Mouse (Mus musculus): Measurements from ENCODE around the gene Esp15.
"Not testable (repeated sequence)": the region's sequence is repeated elsewhere in the genome, so short reads cannot be mapped to it uniquely, and the experiment has no call there.

DNA sequence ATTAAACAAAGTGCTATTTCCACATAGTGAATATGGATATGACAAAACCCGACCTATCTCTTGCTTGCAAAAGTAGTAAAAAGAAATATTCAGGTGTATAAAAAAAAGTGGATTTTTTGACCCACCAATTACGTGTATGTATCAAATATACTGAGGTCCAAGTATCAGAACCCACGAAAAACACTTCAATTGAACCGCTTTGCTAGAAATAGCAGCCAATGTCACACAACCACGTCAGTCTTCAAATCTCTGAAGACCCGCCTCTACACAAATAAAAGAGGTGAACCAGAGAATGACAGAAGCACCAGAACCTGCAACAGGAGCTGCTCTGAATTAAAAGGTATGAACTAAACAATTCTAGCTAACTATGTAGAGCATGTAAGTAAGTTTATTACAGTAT is at the start of gene Esp15:
- not testable (repeated sequence) for TF ChIP-seq USF1 (IDR thresholded peaks at IDR 0.05; ENCODE audit: low read depth); POLR2A (IDR thresholded peaks at IDR 0.05; ENCODE audit: insufficient read length, low read depth); E2F4 (IDR thresholded peaks at IDR 0.05; ENCODE audit: insufficient read depth); TCF12 (IDR thresholded peaks at IDR 0.05; ENCODE audit: insufficient read depth, poor library complexity, severe bottlenecking); MAX (IDR thresholded peaks at IDR 0.05; ENCODE audit: low read depth); POLR2AphosphoS2 (IDR thresholded peaks at IDR 0.05; ENCODE audit: insufficient read length, low read depth); REST (IDR thresholded peaks at IDR 0.05; ENCODE audit: insufficient read depth, insufficient read length); TCF3 (IDR thresholded peaks at IDR 0.05; ENCODE audit: insufficient read length, low read depth); MYOD1 (IDR thresholded peaks at IDR 0.05; ENCODE audit: control insufficient read depth in 1 of 3, insufficient read length in 2 of 3, low read depth in 2 of 3); MYOG (IDR thresholded peaks at IDR 0.05; ENCODE audit: control insufficient read depth in 1 of 3, insufficient read depth in 1 of 3, insufficient read length in 2 of 3, low read depth in 2 of 3); SRF (IDR thresholded peaks at IDR 0.05; ENCODE audit: control insufficient read depth, insufficient read length, low read depth); CEBPB (IDR thresholded peaks at IDR 0.05; ENCODE audit: insufficient read depth, poor library complexity, severe bottlenecking)
